2 mouse cellular contexts compared by ENCODE assay signal in the genomic region with DNA sequence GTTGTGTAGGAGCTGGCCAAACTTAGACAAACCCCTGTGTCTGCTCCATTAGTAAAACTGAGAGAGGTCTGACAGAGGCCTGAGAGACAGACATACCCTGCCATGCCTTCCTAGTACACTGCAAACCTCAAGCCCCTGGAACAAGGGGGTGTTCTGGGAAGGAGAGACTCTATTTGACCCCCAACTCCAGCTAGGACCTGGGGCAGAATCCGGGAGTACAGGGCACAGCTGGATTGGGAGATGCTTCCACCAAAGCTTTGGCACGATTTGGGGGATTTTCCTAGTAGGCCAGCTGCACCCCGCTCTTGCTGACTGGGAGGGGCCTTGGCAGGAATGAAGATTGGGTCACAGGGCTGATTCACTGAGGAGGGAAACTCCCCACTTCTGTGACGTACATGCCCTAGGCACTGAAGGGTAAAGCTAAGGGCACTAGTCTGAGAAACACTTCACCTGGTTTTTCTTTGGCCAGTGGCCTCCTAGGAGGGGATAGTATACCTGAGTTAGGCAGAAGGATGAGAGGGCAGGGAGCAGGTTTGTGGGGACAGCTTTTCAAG.
TF ChIP-seq lines count a peak whose summit lies in the region.

No protein-coding gene starts in this region.

TF ChIP-seq in C2C12, 6 proteins besides CTCF, POLR2A, EP300 and RAD21:
- no peak for TF ChIP-seq FOSL1 (IDR thresholded peaks at IDR 0.05; ENCODE audit: insufficient read depth, low read length, poor library complexity, severe bottlenecking)
- TF ChIP-seq MYOG (IDR thresholded peaks at IDR 0.05; ENCODE audit: control insufficient read depth, extremely low read depth, insufficient read length) = no peak
- peak; percentile 58 for TF ChIP-seq CEBPB (IDR thresholded peaks at IDR 0.05; ENCODE audit: low read depth)
- TF ChIP-seq MYOD1 (IDR thresholded peaks at IDR 0.05; ENCODE audit: control insufficient read depth, insufficient read length, low read depth) = peak; percentile 18
TF ChIP-seq in C2C12: peak in this region for 2.

TF ChIP-seq in CH12.LX, 34 proteins besides CTCF, POLR2A, EP300 and RAD21:
- no peak for TF ChIP-seq MAFK (IDR thresholded peaks at IDR 0.05; ENCODE audit: insufficient replicate concordance, low read length)
- no peak for TF ChIP-seq GABPA (IDR thresholded peaks at IDR 0.05; ENCODE audit: insufficient replicate concordance, low read depth, low read length)
- no peak for TF ChIP-seq TBP (conservative IDR thresholded peaks at IDR 0.05; ENCODE audit: low read depth, low read length)
- no peak for TF ChIP-seq ZNF384 (IDR thresholded peaks at IDR 0.05; ENCODE audit: low read depth, low read length)
- no peak for TF ChIP-seq USF2 (conservative IDR thresholded peaks at IDR 0.05; ENCODE audit: low read depth, low read length)
- TF ChIP-seq ZC3H11A (IDR thresholded peaks at IDR 0.05; ENCODE audit: low read depth, low read length) = no peak
- no peak for TF ChIP-seq USF1 (IDR thresholded peaks at IDR 0.05; ENCODE audit: low read depth, low read length)
- TF ChIP-seq NELFE (IDR thresholded peaks at IDR 0.05; ENCODE audit: low read depth, low read length) = no peak
- TF ChIP-seq ZMIZ1 (IDR thresholded peaks at IDR 0.05; ENCODE audit: low read depth, low read length) = no peak
- TF ChIP-seq JUN (IDR thresholded peaks at IDR 0.05; ENCODE audit: insufficient read depth, low read depth, low read length) = no peak
- TF ChIP-seq MAX (IDR thresholded peaks at IDR 0.05; ENCODE audit: low read length) = no peak
